Mouse (Mus musculus): Measurements from ENCODE around the gene Col5a3. TPM values are rescaled to one million over a fixed set of nuclear protein-coding genes. Genes with fewer than 3 reads are reported as not detected.

Gene Col5a3
- 0.66 and 0.74 TPM in 2 replicates for polyA plus RNA-seq (2014; fragmentation: Nextera tagmentation; extraction: Ambion mirVana)

DNA sequence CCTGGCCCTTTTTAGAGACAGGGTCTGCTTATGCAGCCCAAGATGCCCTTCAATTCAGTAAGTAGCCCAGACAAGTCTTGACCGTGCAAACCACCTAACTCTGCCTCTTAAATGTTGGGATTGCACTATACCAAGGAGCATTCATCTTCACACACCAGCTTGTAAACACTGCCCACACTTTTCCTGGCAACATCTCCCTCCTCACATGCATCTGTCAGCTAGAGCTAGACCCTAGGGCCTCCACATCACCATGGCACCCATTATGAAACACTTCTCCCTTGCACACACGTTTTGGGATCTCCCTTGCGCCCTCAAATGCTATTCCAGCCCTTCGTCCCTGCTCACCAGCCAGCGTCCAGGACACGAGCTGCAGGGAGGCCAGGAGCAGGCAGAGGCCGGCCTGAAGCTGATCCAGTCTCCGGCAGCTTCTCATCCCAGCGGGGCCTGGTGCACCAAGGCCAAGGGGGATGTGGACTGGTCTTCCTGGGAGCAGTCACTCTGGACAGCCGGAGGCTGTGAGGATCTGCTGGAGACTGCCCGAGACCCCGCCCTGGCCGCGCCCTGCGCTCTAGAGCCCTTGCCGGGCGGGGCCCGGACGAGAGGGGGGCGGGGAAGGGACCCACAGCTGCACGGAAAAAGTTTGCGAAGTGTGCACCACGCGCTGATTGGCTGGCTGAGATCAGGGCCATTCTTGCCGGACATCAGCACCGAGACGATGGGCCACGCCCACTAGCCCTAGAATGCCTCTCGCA is at the start of gene Col5a3:
Col5a3 (minus strand) TSS at position 547 of the 752 bp plus-strand sequence.
- Histone ChIP-seq H3K36me3 (replicated peaks; ENCODE audit: control insufficient read depth, insufficient read depth) (no peaks in the 10 kb centered on the region), H3K27ac (no peak within 1 kb of the TSS), H3K4me3 (replicated peaks; ENCODE audit: low read length) (no peak within 1 kb of the TSS), H3K4me2 (replicated peaks) (peak within 1 kb of the TSS; percentile 43), H3K9ac (peak within 1 kb of the TSS; percentile 20), H3K9me3 (ENCODE audit: control insufficient read depth, low read length) (no peaks in the 10 kb centered on the region), H3K27me3 (ENCODE audit: control insufficient read depth, insufficient read depth, low read length) (peaks cover 3% of the 10 kb centered on the region), H3K4me1 (replicated peaks; ENCODE audit: control insufficient read depth, insufficient read depth, low read length) (no peaks in the 10 kb centered on the region; the same call in 1 of the 2 replicates)
- WGBS: 4% methylated on average over 29 of the region's 29 CpGs
- ATAC-seq (ENCODE audit: low FRiP score) (peak; percentile 55; the same call in 1 of the 2 replicates), DNase-seq (ENCODE audit: low spot score) (no peak)

DNA sequence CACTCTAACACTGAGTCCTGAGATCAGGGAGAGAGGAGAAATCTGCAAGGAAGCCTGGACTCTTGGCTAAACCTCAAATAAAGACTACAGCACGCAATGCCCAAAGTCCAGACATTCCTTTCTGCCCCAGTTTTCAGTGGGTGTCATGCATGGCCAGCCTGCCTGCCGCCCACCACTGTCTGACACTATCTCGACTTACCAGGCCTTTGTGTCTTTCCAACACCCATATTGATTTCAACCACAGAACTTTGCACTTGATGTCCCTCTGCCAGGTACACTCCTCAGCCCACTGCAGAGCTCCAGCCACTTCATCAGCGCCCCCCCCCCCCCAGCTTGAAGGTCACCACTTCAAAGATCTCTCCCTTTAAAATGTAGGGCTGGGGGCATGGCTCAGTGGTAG is 47.4 kb upstream of the Col5a3 start:
- DNase-seq (ENCODE audit: low spot score): no peak
- no peaks in the 10 kb centered on the region for H3K36me3 ChIP-seq (replicated peaks; ENCODE audit: control insufficient read depth, insufficient read depth)
- no peak overlapping the region for H3K27ac ChIP-seq
- 60% methylated on average over 4 of the region's 4 CpGs for WGBS
- no peaks in the 10 kb centered on the region for H3K9me3 ChIP-seq (ENCODE audit: control insufficient read depth, low read length)
- peaks cover 3% of the 10 kb centered on the region; the same call in 1 of the 2 replicates for H3K27me3 ChIP-seq (ENCODE audit: control insufficient read depth, insufficient read depth, low read length)
- H3K4me1 ChIP-seq (replicated peaks; ENCODE audit: control insufficient read depth, insufficient read depth, low read length): no peaks in the 10 kb centered on the region
- no peak for ATAC-seq (ENCODE audit: low FRiP score)
- no peak overlapping the region for H3K4me3 ChIP-seq (replicated peaks; ENCODE audit: low read length)
- H3K9ac ChIP-seq: no peak overlapping the region
- H3K4me2 ChIP-seq (replicated peaks): no peak overlapping the region

DNA sequence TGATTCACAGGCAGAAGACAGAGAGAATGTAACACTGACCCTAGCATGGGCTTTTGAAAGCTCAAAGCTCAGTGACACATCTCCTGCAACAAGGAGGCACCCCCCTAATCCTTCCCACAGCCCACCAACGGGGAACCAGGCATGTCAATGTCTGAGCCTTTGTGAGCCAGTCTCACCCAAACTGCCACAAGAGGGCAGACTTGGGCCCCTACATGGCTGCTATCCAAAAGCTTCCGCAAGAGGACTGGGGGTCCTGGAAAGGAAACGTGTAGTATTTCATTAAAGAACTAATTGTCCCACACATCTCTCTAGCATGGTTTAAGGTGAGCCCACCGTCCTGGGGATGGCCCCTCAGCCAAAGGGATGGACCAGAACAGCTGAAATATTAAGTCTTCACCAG is 47.0 kb upstream of the Col5a3 start:
- Histone ChIP-seq H3K4me2 (replicated peaks) (no peak overlapping the region), H3K27me3 (ENCODE audit: control insufficient read depth, insufficient read depth, low read length) (no peaks in the 10 kb centered on the region), H3K4me1 (replicated peaks; ENCODE audit: control insufficient read depth, insufficient read depth, low read length) (no peaks in the 10 kb centered on the region), H3K9ac (no peak overlapping the region), H3K4me3 (replicated peaks; ENCODE audit: low read length) (no peak overlapping the region), H3K9me3 (ENCODE audit: control insufficient read depth, low read length) (no peaks in the 10 kb centered on the region), H3K27ac (no peak overlapping the region), H3K36me3 (replicated peaks; ENCODE audit: control insufficient read depth, insufficient read depth) (no peaks in the 10 kb centered on the region)
- 15% methylated on average over 4 of the region's 4 CpGs for WGBS
- DNase-seq (ENCODE audit: low spot score) (peak; percentile 41), ATAC-seq (ENCODE audit: low FRiP score) (no peak)

GRCm38 (mm10) chr9:20859926-20860325 is 45.1 kb upstream of the Col5a3 start:
- ATAC-seq (ENCODE audit: low FRiP score) (no peak), DNase-seq (ENCODE audit: low spot score) (no peak)
- WGBS: 54% methylated on average over 6 of the region's 6 CpGs
- H3K36me3 ChIP-seq (replicated peaks; ENCODE audit: control insufficient read depth, insufficient read depth): no peaks in the 10 kb centered on the region
- no peak overlapping the region for H3K9ac ChIP-seq
- no peak overlapping the region for H3K27ac ChIP-seq
- H3K4me1 ChIP-seq (replicated peaks; ENCODE audit: control insufficient read depth, insufficient read depth, low read length): no peaks in the 10 kb centered on the region
- no peaks in the 10 kb centered on the region for H3K9me3 ChIP-seq (ENCODE audit: control insufficient read depth, low read length)
- no peak overlapping the region for H3K4me2 ChIP-seq (replicated peaks)
- no peak overlapping the region for H3K4me3 ChIP-seq (replicated peaks; ENCODE audit: low read length)
- H3K27me3 ChIP-seq (ENCODE audit: control insufficient read depth, insufficient read depth, low read length): no peaks in the 10 kb centered on the region

DNA sequence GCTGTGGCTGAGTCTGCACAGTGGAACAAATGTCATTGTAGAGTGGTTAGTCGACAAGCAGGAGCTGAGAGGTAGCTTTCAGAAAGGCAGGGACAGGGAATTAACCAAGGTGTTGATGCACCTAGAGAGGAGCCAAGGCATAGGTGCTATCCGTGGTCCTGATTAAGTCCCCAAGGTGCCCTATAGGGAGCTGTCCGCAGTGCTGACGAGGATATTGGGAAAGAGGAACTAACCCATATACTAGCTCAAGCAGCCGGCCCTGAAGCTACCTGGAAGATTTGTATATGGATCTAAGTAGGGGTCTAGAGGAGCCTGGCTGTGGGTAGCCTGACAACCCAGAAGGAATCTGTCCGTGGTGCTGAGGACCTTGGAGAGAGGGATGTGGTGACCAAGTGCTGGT is 42.3 kb upstream of the Col5a3 start:
- Histone ChIP-seq H3K27ac (no peak overlapping the region), H3K4me3 (replicated peaks; ENCODE audit: low read length) (no peak overlapping the region), H3K9me3 (ENCODE audit: control insufficient read depth, low read length) (no peaks in the 10 kb centered on the region), H3K4me2 (replicated peaks) (no peak overlapping the region), H3K36me3 (replicated peaks; ENCODE audit: control insufficient read depth, insufficient read depth) (no peaks in the 10 kb centered on the region), H3K27me3 (ENCODE audit: control insufficient read depth, insufficient read depth, low read length) (no peaks in the 10 kb centered on the region), H3K4me1 (replicated peaks; ENCODE audit: control insufficient read depth, insufficient read depth, low read length) (no peaks in the 10 kb centered on the region), H3K9ac (no peak overlapping the region)
- 17% methylated on average over 6 of the region's 6 CpGs for WGBS
- ATAC-seq (ENCODE audit: low FRiP score) (no peak), DNase-seq (ENCODE audit: low spot score) (peak; percentile 60)

GRCm38 (mm10) chr9:20850179-20850578 is 35.3 kb upstream of the Col5a3 start:
- Histone ChIP-seq H3K4me2 (replicated peaks) (no peak overlapping the region), H3K27ac (no peak overlapping the region), H3K36me3 (replicated peaks; ENCODE audit: control insufficient read depth, insufficient read depth) (no peaks in the 10 kb centered on the region), H3K9ac (no peak overlapping the region), H3K4me1 (replicated peaks; ENCODE audit: control insufficient read depth, insufficient read depth, low read length) (no peaks in the 10 kb centered on the region), H3K4me3 (replicated peaks; ENCODE audit: low read length) (no peak overlapping the region), H3K9me3 (ENCODE audit: control insufficient read depth, low read length) (no peaks in the 10 kb centered on the region), H3K27me3 (ENCODE audit: control insufficient read depth, insufficient read depth, low read length) (no peaks in the 10 kb centered on the region)
- DNase-seq (ENCODE audit: low spot score): no peak
- WGBS: 94% methylated on average over 2 of the region's 2 CpGs
- no peak for ATAC-seq (ENCODE audit: low FRiP score)

DNA sequence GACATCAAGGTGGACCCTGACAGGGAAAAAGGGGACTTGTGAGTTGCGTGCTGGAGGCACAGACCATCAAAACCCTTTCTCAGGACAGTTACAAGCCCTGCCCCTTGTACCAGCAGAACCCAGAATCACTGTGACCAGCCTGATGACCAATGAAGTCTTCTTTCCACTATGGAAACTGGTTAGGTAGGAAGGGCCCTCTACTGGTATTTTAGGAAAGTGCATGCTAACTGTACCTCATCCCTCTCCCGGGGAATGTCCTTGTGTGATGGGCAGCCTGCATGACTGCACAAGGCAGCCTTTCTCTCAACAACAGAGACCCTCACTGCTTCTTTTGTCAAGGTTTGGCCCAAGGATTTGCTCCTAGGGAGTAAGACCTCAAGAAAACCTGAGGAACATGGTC is 27.8 kb upstream of the Col5a3 start:
- Histone ChIP-seq H3K4me1 (replicated peaks; ENCODE audit: control insufficient read depth, insufficient read depth, low read length) (no peaks in the 10 kb centered on the region), H3K9me3 (ENCODE audit: control insufficient read depth, low read length) (no peaks in the 10 kb centered on the region), H3K36me3 (replicated peaks; ENCODE audit: control insufficient read depth, insufficient read depth) (no peaks in the 10 kb centered on the region), H3K27me3 (ENCODE audit: control insufficient read depth, insufficient read depth, low read length) (no peaks in the 10 kb centered on the region), H3K4me3 (replicated peaks; ENCODE audit: low read length) (no peak overlapping the region), H3K27ac (no peak overlapping the region), H3K9ac (no peak overlapping the region), H3K4me2 (replicated peaks) (no peak overlapping the region)
- ATAC-seq (ENCODE audit: low FRiP score) (no peak; the same call in 1 of the 2 replicates), DNase-seq (ENCODE audit: low spot score) (peak; percentile 52)
- WGBS: 30% methylated on average over 2 of the region's 2 CpGs

- H3K36me3 ChIP-seq (replicated peaks; ENCODE audit: control insufficient read depth, insufficient read depth): no peaks in the 10 kb centered on the region
- H3K27me3 ChIP-seq (ENCODE audit: control insufficient read depth, insufficient read depth, low read length): no peaks in the 10 kb centered on the region
- no peak for DNase-seq (ENCODE audit: low spot score)
- no peak overlapping the region for H3K27ac ChIP-seq
- ATAC-seq (ENCODE audit: low FRiP score): no peak
- no peak overlapping the region for H3K4me3 ChIP-seq (replicated peaks; ENCODE audit: low read length)
- no peak overlapping the region for H3K4me2 ChIP-seq (replicated peaks)
- H3K4me1 ChIP-seq (replicated peaks; ENCODE audit: control insufficient read depth, insufficient read depth, low read length): no peaks in the 10 kb centered on the region
- no peak overlapping the region for H3K9ac ChIP-seq
- WGBS: 75% methylated on average over 4 of the region's 4 CpGs
- H3K9me3 ChIP-seq (ENCODE audit: control insufficient read depth, low read length): no peaks in the 10 kb centered on the region
Observed at GRCm38 (mm10) chr9:20842211-20842610, 27.3 kb upstream of the Col5a3 start.

- no peak for DNase-seq (ENCODE audit: low spot score)
- Histone ChIP-seq H3K4me2 (replicated peaks) (no peak overlapping the region), H3K4me1 (replicated peaks; ENCODE audit: control insufficient read depth, insufficient read depth, low read length) (no peaks in the 10 kb centered on the region), H3K27me3 (ENCODE audit: control insufficient read depth, insufficient read depth, low read length) (no peaks in the 10 kb centered on the region), H3K27ac (no peak overlapping the region), H3K4me3 (replicated peaks; ENCODE audit: low read length) (no peak overlapping the region), H3K9me3 (ENCODE audit: control insufficient read depth, low read length) (no peaks in the 10 kb centered on the region), H3K9ac (no peak overlapping the region), H3K36me3 (replicated peaks; ENCODE audit: control insufficient read depth, insufficient read depth) (no peaks in the 10 kb centered on the region)
- ATAC-seq (ENCODE audit: low FRiP score): no peak
- WGBS: 47% methylated on average over 6 of the region's 6 CpGs
Observed at GRCm38 (mm10) chr9:20838931-20839330, 24.1 kb upstream of the Col5a3 start.
